Mouse (Mus musculus): Measurements from ENCODE around the gene Cmpk1.
"Not testable (repeated sequence)": the region's sequence is repeated elsewhere in the genome, so short reads cannot be mapped to it uniquely, and the experiment has no call there.

Gene Cmpk1

GRCm38 (mm10) chr4:114986591-114987432 lies at the start of gene Cmpk1:
Gene Cmpk1 (minus strand): TSS chr4:114987241.
- CTCF ChIA-PET: interaction anchor here in 2 of 4 experiments (0.6 to 1.0 kb wide), 4 partner anchors 9 to 13 kb away, joined by 3 to 7 read pairs (median 5); partner anchors contain the start of gene Stil (in 2 of the 2)
- POLR2A ChIA-PET: interaction anchor here in 3 of 4 experiments (0.9 to 5.2 kb wide), 17 partner anchors 9 to 109 kb away, joined by 3 to 83 read pairs (median 5); partner anchors contain the start of genes Stil (in 3 of the 3) and Foxd2 (in 1 of the 3)

- CTCF ChIA-PET: interaction anchor here in 1 of 4 experiments (1.4 kb wide), 1 partner anchor 13 kb away, joined by 5 read pairs; no protein-coding TSS in a partner anchor
- POLR2A ChIA-PET: interaction anchor here in 2 of 4 experiments (0.8 to 1.2 kb wide), 3 partner anchors 13 to 126 kb away, joined by 3 to 5 read pairs (median 3); partner anchors contain the start of gene Stil (in 1 of the 2)
Observed at GRCm38 (mm10) chr4:115035043-115035442, 48.0 kb upstream of the Cmpk1 start.

DNA sequence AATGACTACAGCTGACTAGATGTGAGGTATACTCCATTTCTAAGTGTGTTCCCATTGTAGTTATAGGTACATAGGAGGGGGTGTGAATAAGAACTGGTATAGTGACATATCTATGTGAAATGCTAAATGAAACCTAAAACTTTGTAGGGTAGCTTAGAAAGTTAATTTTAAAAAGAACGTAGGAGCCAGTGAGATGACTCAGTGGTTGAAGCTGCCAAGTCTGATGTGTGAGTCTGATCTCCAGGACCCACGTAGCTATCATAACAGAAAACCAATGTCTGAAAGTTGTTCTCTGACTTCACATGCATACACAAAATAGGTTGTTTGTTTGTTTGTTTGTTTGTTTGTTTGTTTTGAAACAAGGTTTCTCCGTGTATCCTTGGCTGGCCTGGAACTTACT lies 33.0 kb upstream of the Cmpk1 start:
- POLR2A ChIA-PET: interaction anchor here in 2 of 4 experiments (0.7 to 1.5 kb wide), 5 partner anchors 17 to 893 kb away, joined by 3 to 4 read pairs (median 3); partner anchors contain the start of gene Stil (in 1 of the 2)

DNA sequence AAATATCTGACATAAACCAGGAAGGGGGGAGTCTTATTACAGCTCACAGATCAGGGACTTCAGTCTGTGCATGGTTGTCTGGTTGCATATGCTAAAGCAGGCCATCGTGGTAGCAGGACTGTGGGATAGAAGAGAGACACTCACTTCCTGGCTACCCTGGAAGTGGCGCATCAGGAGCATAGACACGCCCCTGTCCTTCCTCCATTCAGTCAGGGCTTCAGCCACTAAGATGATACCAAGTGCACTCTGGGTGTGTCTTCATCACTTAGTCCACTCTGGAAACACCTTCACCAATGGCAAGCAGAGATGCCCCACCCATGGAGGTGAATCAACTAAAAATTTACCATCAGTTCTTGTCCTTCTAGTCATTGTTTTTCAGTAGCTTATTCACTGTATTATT lies 27.2 kb upstream of the Cmpk1 start:
- POLR2A ChIA-PET: interaction anchor here in 2 of 4 experiments (1.1 to 1.7 kb wide), 3 partner anchors 15 to 29 kb away, joined by 4 to 6 read pairs (median 6); partner anchors contain the start of gene Stil (in 2 of the 2)
- CTCF ChIA-PET: no interaction called here

More for the DNA sequence above, 33.0 kb upstream of the Cmpk1 start:
- CTCF ChIA-PET: interaction anchor here in 3 of 4 experiments (0.6 to 1.1 kb wide), 3 partner anchors 22 to 77 kb away, joined by 3 to 4 read pairs (median 3); no protein-coding TSS in a partner anchor

DNA sequence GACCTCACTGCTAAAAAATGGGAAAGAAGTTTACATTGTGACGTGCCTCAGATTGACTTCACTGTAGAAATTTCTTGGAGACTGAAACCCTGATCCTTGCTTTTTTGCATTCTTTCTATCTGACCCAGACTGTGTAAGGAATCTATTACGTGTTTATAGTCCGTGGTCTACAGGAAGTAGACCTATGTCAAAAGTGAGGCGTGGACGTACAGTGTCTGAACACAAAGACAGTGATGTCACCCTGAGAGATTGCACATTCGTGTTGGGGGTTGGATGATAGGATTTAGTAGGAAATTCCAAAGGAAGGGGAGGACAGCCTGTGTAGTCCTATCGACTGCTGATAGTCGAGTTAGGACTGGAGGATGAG lies 13.4 kb upstream of the Cmpk1 start:
- ChIA-PET CTCF (interaction anchor here in 2 of 4 experiments (0.6 to 1.5 kb wide), 7 partner anchors 10 to 101 kb away, joined by 3 to 7 read pairs (median 3); partner anchors contain the start of genes Cmpk1 (in 1 of the 2) and Foxd2 (in 1 of the 2)), POLR2A (interaction anchor here in 3 of 4 experiments (0.5 to 6.5 kb wide), 36 partner anchors 8 to 1074 kb away, joined by 3 to 83 read pairs (median 5); partner anchors contain the start of genes Cmpk1 (in 3 of the 3), Foxd2 (in 1 of the 3), Mknk1 (in 1 of the 3) and Pdzk1ip1 (in 1 of the 3))

DNA sequence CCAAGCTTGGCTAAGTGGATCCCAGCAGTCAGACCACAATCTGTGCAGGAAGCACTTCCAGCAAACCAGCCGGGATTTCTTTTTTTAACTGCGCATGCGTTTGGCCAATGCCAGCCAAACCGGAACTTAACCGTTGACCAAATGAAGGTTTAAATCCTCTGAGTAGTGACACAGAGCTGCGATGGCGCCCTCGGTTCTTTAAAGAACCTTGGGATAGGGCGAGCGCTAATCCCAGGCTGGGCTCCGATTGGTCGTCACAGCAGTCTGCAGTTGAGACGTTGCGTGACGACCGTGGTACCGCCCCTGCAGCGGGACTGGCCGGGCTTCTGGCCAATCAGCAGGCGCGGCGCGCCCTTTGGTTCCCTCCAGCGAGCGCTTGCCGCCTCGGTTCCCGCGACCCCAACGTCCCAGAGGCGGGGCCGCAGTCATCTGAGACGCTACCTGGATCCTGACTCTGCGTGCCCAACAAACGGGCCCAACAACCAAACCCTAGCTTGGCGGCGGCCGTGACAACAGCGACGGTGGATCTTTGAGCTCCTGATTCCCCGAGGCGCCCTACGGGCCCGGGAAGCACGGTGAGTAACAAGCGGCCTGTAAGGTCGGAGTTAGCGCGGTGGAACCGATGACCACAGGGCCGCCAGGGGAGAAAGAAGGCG lies 12.9 kb upstream of the Cmpk1 start, which contains the start of gene Stil:
Gene Stil, plus strand, starts transcription at position 387 of the 656 bp plus-strand sequence.
- ChIA-PET POLR2A (interaction anchor here in 3 of 4 experiments (0.5 to 6.5 kb wide), 48 partner anchors 9 to 1075 kb away, joined by 3 to 83 read pairs (median 4); partner anchors contain the start of genes Cmpk1 (in 3 of the 3), Foxd2 (in 1 of the 3), Mknk1 (in 1 of the 3) and Pdzk1ip1 (in 1 of the 3)), CTCF (interaction anchor here in 3 of 4 experiments (0.5 to 1.5 kb wide), 10 partner anchors 9 to 985 kb away, joined by 3 to 7 read pairs (median 3); partner anchors contain the start of genes Cmpk1 (in 1 of the 3) and Foxd2 (in 1 of the 3))

DNA sequence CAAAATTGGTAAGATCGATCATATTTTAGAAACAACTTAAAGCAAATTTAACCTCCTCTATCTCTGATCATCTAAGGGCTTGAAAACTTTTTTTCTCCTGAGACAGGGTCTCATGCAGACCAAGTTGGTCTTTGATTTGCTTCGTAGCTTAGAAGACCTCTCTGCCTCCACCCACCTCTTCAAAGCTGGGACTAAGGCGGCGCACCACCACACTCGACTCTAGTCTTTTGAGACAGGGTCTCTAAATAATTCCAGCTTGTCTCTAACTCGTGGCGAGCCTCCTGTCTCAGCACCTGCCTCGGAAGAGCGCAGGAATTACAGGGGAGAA lies 12.4 kb upstream of the Cmpk1 start:
- POLR2A ChIA-PET: interaction anchor here in 3 of 4 experiments (0.6 to 6.5 kb wide), 41 partner anchors 8 to 1075 kb away, joined by 3 to 83 read pairs (median 5); partner anchors contain the start of genes Cmpk1 (in 3 of the 3), Foxd2 (in 1 of the 3), Pdzk1ip1 (in 1 of the 3) and Uqcrh (in 1 of the 3)
- CTCF ChIA-PET: interaction anchor here in 2 of 4 experiments (0.6 to 1.5 kb wide), 8 partner anchors 9 to 985 kb away, joined by 3 to 7 read pairs (median 3); partner anchors contain the start of genes Cmpk1 (in 1 of the 2) and Foxd2 (in 1 of the 2)

- ChIA-PET CTCF (interaction anchor here in 1 of 4 experiments (1.0 to 1.6 kb wide), 4 partner anchors 9 to 92 kb away, joined by 3 to 4 read pairs (median 4); partner anchors contain the start of genes Cmpk1 and Pdzk1ip1), POLR2A (interaction anchor here in 3 of 4 experiments (1.7 to 6.5 kb wide), 3 partner anchors 10 kb away, joined by 5 to 83 read pairs (median 74); partner anchors contain the start of gene Cmpk1 (in 3 of the 3))
Observed at GRCm38 (mm10) chr4:114997051-114997450, 10.0 kb upstream of the Cmpk1 start.

- POLR2A ChIA-PET: no interaction called here
- CTCF ChIA-PET: interaction anchor here in 1 of 4 experiments (2.1 kb wide), 1 partner anchor 11 kb away, joined by 6 read pairs; no protein-coding TSS in a partner anchor
Observed at GRCm38 (mm10) chr4:114994218-114994617, 7.2 kb upstream of the Cmpk1 start.

DNA sequence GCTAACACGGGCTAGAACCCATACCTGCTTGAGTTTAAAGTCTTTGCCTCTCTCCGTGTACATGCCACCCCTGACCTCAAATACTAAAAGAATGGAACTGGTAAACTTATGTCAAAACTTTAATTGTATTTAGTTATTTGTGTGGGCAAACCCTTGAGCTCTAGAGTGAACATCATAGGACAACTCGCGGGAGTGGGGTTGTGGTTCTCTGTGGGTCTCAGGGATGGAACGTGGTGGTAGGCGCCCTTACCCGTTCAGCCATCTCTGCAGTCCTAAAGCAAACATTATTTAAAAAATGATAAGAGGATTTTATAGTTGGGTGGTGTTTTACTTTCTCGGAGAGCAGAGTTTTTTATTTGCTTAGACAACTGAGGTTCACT lies 840 bp downstream of the Cmpk1 start:
- CTCF ChIA-PET: interaction anchor here in 2 of 4 experiments (0.6 to 1.0 kb wide), 3 partner anchors 11 to 14 kb away, joined by 3 to 7 read pairs (median 7); partner anchors contain the start of gene Stil (in 2 of the 2)
- POLR2A ChIA-PET: interaction anchor here in 3 of 4 experiments (0.5 to 5.2 kb wide), 14 partner anchors 12 to 1616 kb away, joined by 3 to 83 read pairs (median 6); partner anchors contain the start of genes Stil (in 3 of the 3) and Foxd2 (in 1 of the 3)

DNA sequence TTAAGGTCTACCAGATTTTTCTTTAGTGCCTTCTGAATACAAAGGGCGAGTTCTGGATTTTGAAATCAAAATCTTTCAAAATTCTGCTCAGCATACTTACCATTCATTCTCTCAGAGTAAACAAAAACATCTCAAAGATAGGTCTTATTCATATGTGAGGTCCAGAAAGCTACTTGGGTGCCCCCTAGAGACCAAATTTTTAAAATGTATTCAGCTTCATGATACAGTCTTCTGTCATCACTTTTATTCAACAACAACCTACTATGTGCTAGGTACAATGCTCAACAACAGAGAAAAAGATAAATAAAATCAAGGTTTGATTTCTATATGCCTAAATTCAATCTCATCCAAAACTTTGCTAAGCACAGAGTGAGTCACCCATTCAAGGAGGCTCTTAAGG lies 4.0 kb downstream of the Cmpk1 start:
- ChIA-PET CTCF (interaction anchor here (0.5 to 1.9 kb wide), 14 partner anchors 10 to 299 kb away, joined by 3 to 6 read pairs (median 3); partner anchors contain the start of gene Stil (in 1 of the 4)), POLR2A (interaction anchor here in 2 of 4 experiments (0.9 to 3.0 kb wide), 4 partner anchors 10 to 57 kb away, joined by 3 to 13 read pairs (median 7); partner anchors contain the start of gene Stil (in 2 of the 2))

DNA sequence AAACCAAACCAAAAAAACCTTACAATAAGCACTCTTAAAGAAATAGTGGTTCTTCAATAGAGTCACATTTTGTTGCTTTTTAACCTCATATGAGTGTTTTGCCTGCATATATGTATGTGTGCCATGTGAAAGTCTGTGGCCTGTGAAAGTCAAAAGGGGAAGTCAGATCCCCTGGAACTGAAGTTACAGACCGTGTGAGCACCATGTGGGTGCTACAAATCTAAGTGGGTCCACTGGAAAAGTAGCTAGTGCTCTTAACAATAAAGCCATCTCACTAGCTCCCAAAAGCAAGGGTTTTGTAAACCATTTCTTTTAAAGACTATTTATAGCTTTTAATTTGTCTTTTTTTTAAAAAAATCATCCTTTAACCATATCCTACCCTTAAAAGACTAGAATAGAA lies 4.4 kb downstream of the Cmpk1 start:
- POLR2A ChIA-PET: interaction anchor here in 2 of 4 experiments (0.9 to 3.0 kb wide), 4 partner anchors 10 to 58 kb away, joined by 3 to 13 read pairs (median 7); partner anchors contain the start of gene Stil (in 2 of the 2)
- CTCF ChIA-PET: interaction anchor here (0.7 to 1.9 kb wide), 12 partner anchors 10 to 299 kb away, joined by 3 to 6 read pairs (median 3); partner anchors contain the start of gene Stil (in 1 of the 4)

DNA sequence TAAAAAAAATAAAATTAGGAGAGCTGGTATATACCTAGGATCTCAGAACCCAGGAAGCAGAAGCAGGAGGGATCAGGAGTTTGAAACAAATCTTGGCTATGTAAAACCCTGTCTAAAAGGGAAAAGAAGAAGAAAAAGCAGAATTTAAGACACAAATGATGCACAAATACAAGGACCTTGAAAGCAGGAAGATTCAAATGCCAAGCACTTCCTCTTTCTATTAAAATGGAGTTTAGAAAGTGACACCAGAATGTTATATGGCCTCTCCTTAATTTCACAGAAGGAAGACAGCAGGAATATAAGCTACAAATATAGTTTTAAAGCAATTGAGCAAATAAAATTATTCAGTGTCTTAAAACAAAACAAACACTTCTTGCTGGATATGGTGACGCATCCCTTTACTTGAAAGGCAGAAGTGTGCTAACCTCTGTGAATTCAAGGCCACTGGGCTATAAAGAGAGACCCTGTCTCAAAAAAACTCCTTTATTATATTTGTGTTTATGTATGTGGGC lies 13.8 kb downstream of the Cmpk1 start:
- POLR2A ChIA-PET: interaction anchor here in 2 of 4 experiments (1.3 to 1.8 kb wide), 2 partner anchors 26 kb away, joined by 5 read pairs; partner anchors contain the start of gene Stil (in 2 of the 2)
- CTCF ChIA-PET: no interaction called here

DNA sequence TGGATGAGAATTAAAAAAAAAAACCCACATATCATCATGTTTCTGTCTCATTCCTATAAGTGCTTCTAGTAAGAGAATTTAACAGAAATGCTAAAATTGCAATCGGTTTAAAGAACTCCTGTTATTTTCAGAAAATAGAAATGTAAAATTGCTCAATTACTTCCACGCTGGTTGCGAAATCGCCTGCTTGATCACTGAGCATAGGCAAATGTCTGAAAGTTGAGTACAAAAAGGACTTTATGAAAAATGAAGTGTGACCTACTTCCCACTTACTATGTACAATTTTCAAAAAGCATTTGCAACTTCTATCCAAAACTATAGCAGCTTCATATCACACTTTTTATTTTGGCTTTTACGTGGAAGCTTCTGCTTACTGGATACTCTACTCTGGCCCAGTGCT lies 16.3 kb downstream of the Cmpk1 start:
- ChIA-PET POLR2A (no interaction called here), CTCF (interaction anchor here in 3 of 4 experiments (0.6 kb wide), 3 partner anchors 28 to 305 kb away, joined by 3 to 5 read pairs (median 3); no protein-coding TSS in a partner anchor)

- POLR2A ChIA-PET, CTCF ChIA-PET: not testable (repeated sequence)
Observed at GRCm38 (mm10) chr4:114960881-114961280, 26.2 kb downstream of the Cmpk1 start.

- CTCF ChIA-PET: interaction anchor here in 1 of 4 experiments (0.7 kb wide), 1 partner anchor 12 kb away, joined by 4 read pairs; no protein-coding TSS in a partner anchor
- POLR2A ChIA-PET: interaction anchor here in 1 of 4 experiments (1.9 kb wide), 1 partner anchor 40 kb away, joined by 5 read pairs; the partner anchor contains the start of gene Stil
Observed at GRCm38 (mm10) chr4:114959533-114959932, 27.5 kb downstream of the Cmpk1 start.

DNA sequence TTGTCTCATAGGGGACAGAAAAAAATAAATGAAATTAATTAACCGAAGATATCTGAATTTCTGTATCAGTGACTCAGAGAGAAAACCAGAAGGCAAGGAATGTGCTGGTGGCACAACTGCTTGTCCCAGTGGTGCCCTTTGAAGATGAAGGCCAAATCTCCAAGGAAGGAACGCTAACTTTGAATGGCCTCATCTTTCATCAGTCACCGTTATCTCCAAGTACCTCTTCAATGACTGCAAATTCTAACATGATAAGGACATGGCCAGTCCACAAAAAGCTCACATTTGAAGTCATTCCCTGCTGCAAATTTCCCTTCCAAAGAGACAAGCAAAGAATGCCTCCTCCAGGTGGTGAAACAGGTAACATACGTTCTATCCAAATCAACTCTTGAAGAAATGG lies 28.3 kb downstream of the Cmpk1 start:
- CTCF ChIA-PET: no interaction called here
- POLR2A ChIA-PET: interaction anchor here in 1 of 4 experiments (1.9 kb wide), 1 partner anchor 41 kb away, joined by 5 read pairs; the partner anchor contains the start of gene Stil
